Mouse (Mus musculus): Measurements from ENCODE around the gene Zbtb42. TPM values are rescaled to one million over a fixed set of nuclear protein-coding genes. Genes with fewer than 3 reads are reported as not detected.
A peak's percentile ranks its signal among the peaks of the same experiment; 100 is the strongest.

Zbtb42 gene
- polyA plus RNA-seq, 1 experiment from 2014 or later, result 1.0 TPM

DNA sequence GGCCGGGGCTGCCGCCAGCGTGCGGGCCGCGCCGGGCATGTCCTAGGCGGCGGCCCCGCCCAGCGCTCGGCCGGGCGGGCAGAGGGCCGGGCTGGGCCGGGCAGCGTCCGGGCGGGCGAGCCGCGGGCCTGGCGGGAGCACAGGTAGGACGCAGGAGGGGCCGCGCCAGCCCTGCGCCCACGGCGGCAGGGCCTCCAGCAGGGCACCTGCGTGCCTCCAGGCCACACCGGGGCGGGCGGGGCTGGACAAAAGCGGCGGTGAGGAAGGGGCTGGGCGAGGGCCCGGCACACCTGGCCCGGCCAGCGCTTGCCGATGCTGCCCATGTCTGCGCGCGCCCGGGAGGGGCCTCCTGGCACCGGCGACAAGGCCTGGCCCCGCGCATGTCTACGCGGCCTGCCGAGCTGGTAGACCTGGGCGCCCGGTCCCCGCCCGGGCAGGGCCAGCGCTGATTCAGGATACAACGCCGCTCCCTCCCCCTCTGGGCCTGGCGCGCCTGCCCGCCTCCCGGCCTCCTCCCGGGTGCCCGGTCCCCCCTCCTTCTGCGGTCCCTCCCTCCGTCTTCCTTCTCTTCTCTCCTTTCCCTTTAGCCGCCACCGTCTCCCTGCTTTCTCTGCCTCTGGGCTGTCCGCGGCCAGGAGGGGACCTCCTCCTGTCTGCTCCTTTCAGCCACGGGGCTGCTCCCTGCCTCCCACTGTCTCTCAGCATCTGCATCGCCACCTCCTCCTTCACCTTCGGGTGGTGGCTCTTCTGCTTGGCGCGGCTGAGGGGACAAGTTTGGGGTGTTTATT is 43.8 kb downstream of the Zbtb42 start:
- peak overlapping the region; percentile 64 for H3K4me3 ChIP-seq
- H3K9ac ChIP-seq, result peak overlapping the region; percentile 62
- peaks cover 4% of the 10 kb centered on the region; the same call in 1 of the 2 replicates for H3K36me3 ChIP-seq
- H3K9me3 ChIP-seq (replicated peaks), result no peaks in the 10 kb centered on the region
- peak overlapping the region; percentile 65 for H3K27ac ChIP-seq
- WGBS (ENCODE audit: insufficient replicate concordance), result under 1% methylated on average over 54 of the region's 75 CpGs
- H3K27me3 ChIP-seq (replicated peaks), result peaks cover 76% of the 10 kb centered on the region
- H3K4me2 ChIP-seq, result peak overlapping the region; percentile 84
- peak; percentile 6; the same call in 1 of the 2 replicates for ATAC-seq
- peaks cover 17% of the 10 kb centered on the region for H3K4me1 ChIP-seq

DNA sequence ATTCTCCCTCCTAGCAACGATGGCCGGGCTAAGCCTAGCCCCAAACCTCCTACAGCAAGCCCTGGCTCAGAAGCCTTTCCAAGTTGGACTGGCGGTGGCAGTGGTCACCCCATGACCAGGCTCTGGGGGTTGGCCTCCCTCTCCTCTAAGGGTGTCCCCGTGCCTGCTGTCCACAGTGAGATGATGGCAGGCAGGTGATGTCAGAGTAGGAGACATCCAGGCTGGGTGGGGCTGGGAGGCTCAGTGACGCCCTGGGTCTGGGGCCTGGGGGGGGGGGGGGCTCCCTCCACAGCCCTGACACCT is 44.4 kb downstream of the Zbtb42 start:
- Histone ChIP-seq H3K4me3 (peak overlapping the region; percentile 64), H3K27me3 (replicated peaks) (peaks cover 80% of the 10 kb centered on the region), H3K9ac (peak overlapping the region; percentile 62; the same call in 1 of the 2 replicates), H3K4me2 (peak overlapping the region; percentile 84), H3K9me3 (replicated peaks) (no peaks in the 10 kb centered on the region), H3K27ac (no peak overlapping the region), H3K4me1 (peaks cover 17% of the 10 kb centered on the region), H3K36me3 (no peaks in the 10 kb centered on the region)
- WGBS (ENCODE audit: insufficient replicate concordance), result 19% methylated on average over 5 of the region's 5 CpGs
- ATAC-seq, result peak; percentile 16; the same call in 1 of the 2 replicates

DNA sequence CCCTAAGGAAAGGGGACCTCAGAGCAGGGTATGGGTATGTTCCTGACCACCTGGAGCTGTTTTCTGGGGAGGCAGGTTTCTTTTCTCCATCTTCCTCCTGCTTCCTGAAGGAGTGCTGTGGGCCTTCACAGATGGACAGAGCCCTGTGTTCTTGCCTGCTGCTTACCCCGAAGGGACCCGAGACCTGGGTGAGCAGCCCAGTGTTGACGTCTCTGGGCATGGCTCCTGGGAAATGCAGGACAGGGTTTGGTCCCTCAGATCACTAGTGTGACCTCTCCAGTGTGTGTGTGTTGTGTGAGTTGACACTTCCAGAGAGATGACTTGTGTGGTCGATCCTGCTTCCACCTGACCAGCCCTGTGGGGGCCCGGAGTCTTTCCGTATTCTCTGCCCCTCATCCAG is 44.8 kb downstream of the Zbtb42 start:
- peaks cover 17% of the 10 kb centered on the region for H3K4me1 ChIP-seq
- no peak for ATAC-seq
- peaks cover 80% of the 10 kb centered on the region for H3K27me3 ChIP-seq (replicated peaks)
- peak overlapping the region; percentile 84; the same call in 1 of the 2 replicates for H3K4me2 ChIP-seq
- peak overlapping the region; percentile 64; the same call in 1 of the 2 replicates for H3K4me3 ChIP-seq
- H3K36me3 ChIP-seq, result no peaks in the 10 kb centered on the region
- 73% methylated on average over 6 of the region's 6 CpGs for WGBS (ENCODE audit: insufficient replicate concordance)
- H3K9me3 ChIP-seq (replicated peaks), result no peaks in the 10 kb centered on the region
- no peak overlapping the region for H3K27ac ChIP-seq
- H3K9ac ChIP-seq, result no peak overlapping the region

DNA sequence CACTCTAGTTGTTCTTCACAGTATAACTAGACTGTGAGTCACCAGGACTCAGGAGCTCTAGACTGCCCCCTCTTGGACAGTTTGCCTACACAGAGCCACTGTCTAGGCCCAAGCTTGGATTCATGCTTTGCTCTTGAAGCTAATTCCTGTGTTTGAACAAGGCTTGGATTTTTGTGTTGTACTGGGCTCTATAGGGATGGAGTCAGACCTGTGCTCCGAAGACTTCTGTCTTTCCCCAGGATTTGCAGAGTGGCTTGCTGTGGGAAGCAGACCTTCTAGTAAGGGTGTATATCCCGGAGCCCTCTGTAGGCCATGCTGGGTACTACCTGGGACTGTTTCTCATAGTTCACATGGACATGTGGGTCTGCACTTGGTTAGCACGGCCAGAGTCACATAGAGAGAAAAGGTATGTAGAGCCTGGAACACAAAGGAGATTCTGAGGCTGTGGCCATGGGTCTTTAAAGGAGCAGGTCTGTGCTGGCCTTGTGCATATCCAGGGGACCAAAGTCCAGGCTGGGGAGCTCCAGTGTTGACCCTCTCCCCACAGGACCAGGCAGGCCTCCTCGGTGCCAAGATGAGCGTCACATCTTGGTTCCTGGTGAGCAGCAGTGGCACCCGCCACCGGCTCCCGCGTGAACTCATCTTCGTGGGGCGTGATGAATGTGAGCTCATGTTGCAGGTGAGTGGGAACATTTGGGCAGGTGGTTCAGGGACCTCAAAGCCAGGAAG is 45.6 kb downstream of the Zbtb42 start:
- Histone ChIP-seq H3K9me3 (replicated peaks) (no peaks in the 10 kb centered on the region), H3K27me3 (replicated peaks) (peaks cover 72% of the 10 kb centered on the region), H3K27ac (no peak overlapping the region), H3K4me3 (no peak overlapping the region), H3K36me3 (no peaks in the 10 kb centered on the region), H3K4me1 (peaks cover 15% of the 10 kb centered on the region), H3K9ac (no peak overlapping the region), H3K4me2 (no peak overlapping the region)
- no peak for ATAC-seq
- WGBS (ENCODE audit: insufficient replicate concordance), result 60% methylated on average over 11 of the region's 11 CpGs

DNA sequence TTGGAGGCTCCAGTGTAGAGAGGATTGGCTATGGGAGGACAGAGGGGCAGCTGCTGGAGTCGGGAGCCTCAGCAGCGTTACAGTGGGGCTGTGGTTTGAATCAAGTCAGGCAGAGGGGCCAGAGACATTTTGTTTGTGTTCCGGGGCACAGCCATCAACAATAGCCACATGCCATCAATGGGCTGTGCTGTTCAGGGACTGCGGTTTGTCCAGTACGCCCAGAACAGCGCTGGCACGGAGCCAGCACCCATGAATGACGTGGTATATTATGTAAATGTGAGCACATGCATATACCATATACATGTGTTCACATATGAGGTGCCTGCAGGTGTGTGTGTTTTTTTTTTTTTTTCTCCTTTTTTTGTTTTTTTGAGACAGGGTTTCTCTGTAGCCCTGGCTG is 49.2 kb downstream of the Zbtb42 start:
- Histone ChIP-seq H3K36me3 (0 out of 2 replicates have a peak, but pooled peaks cover 3% of the 10 kb centered on the region), H3K4me3 (no peak overlapping the region), H3K4me1 (peaks cover 2% of the 10 kb centered on the region; the same call in 1 of the 2 replicates), H3K27ac (no peak overlapping the region), H3K9me3 (replicated peaks) (no peaks in the 10 kb centered on the region), H3K4me2 (no peak overlapping the region), H3K27me3 (replicated peaks) (peaks cover 36% of the 10 kb centered on the region), H3K9ac (no peak overlapping the region)
- no peak for ATAC-seq
- WGBS (ENCODE audit: insufficient replicate concordance), result 69% methylated on average over 8 of the region's 8 CpGs

DNA sequence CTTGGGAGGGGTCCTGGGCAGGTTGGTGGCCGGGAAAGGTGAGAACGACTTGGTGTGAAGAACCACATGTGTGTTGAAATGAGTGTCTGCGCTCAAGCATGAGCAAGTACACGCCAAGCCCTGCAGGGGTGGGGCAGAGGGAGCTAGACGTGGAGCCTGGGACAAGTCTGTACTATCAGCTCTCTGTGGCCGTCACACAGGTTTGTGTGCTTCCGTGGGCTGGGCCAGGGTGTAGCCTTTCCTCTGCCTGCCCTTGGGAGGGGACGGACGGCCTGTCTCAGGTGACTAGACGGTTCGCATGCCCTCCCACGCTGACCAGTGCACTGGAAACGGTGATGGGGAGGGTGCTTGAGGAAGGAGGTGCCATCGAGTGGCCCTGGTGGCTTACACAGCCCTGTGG is 52.2 kb downstream of the Zbtb42 start:
- Histone ChIP-seq H3K36me3 (peaks cover 7% of the 10 kb centered on the region; the same call in 1 of the 2 replicates), H3K4me3 (no peak overlapping the region), H3K27ac (no peak overlapping the region), H3K4me1 (no peaks in the 10 kb centered on the region), H3K9ac (no peak overlapping the region), H3K9me3 (replicated peaks) (no peaks in the 10 kb centered on the region), H3K27me3 (replicated peaks) (peaks cover 11% of the 10 kb centered on the region; the same call in 1 of the 2 replicates), H3K4me2 (no peak overlapping the region)
- 64% methylated on average over 14 of the region's 14 CpGs for WGBS (ENCODE audit: insufficient replicate concordance)
- no peak for ATAC-seq

Small RNA genes within 50 kb of the gene (microRNA-seq; reads per million reads assigned to microRNA genes)
- gene Mir6939, result 1.8 reads per million

Other genes with a start within 250 kb of the Zbtb42 start
- gene A530016L24Rik, start 189.4 kb upstream of the Zbtb42 start, polyA plus RNA-seq (2016; fragmentation: Nextera tagmentation; extraction: Ambion mirVana), result not detected in 2 replicates
- gene Tmem179, start 162.1 kb upstream of the Zbtb42 start, polyA plus RNA-seq (2016; fragmentation: Nextera tagmentation; extraction: Ambion mirVana), result 0.31 and 0.38 TPM in 2 replicates
- gene Inf2, start 90.0 kb upstream of the Zbtb42 start, polyA plus RNA-seq (2016; fragmentation: Nextera tagmentation; extraction: Ambion mirVana), result 2.2 and 2.7 TPM in 2 replicates
- 5.2 and 5.6 TPM in 2 replicates for gene Adssl1, start 58.8 kb upstream of the Zbtb42 start, polyA plus RNA-seq (2016; fragmentation: Nextera tagmentation; extraction: Ambion mirVana)
- gene Siva1, start 34.1 kb upstream of the Zbtb42 start, polyA plus RNA-seq (2016; fragmentation: Nextera tagmentation; extraction: Ambion mirVana), result 126 and 137 TPM in 2 replicates
- 76.6 and 81.8 TPM in 2 replicates for gene Akt1, start 3.9 kb upstream of the Zbtb42 start, polyA plus RNA-seq (2016; fragmentation: Nextera tagmentation; extraction: Ambion mirVana)
- 5.0 and 5.2 TPM in 2 replicates for gene Cep170b, start 41.6 kb downstream of the Zbtb42 start, polyA plus RNA-seq (2016; fragmentation: Nextera tagmentation; extraction: Ambion mirVana)
- 7.9 and 8.0 TPM in 2 replicates for gene Pld4, start 81.8 kb downstream of the Zbtb42 start, polyA plus RNA-seq (2016; fragmentation: Nextera tagmentation; extraction: Ambion mirVana)
- gene Ahnak2, start 123.8 kb downstream of the Zbtb42 start, polyA plus RNA-seq (2016; fragmentation: Nextera tagmentation; extraction: Ambion mirVana), result 0.13 and 0.23 TPM in 2 replicates
- gene Clba1, start 130.1 kb downstream of the Zbtb42 start, polyA plus RNA-seq (2016; fragmentation: Nextera tagmentation; extraction: Ambion mirVana), result 1.1 and 1.2 TPM in 2 replicates
- gene Cdca4, start 150.6 kb downstream of the Zbtb42 start, polyA plus RNA-seq (2016; fragmentation: Nextera tagmentation; extraction: Ambion mirVana), result 82.0 and 86.0 TPM in 2 replicates
- 0.32 and 0.61 TPM in 2 replicates for gene Gpr132, start 189.4 kb downstream of the Zbtb42 start, polyA plus RNA-seq (2016; fragmentation: Nextera tagmentation; extraction: Ambion mirVana)